Mouse (Mus musculus) embryo, embryonic 11 days (tissue): ENCODE data around the gene Lrrk1.

ENCODE experiments used
- DNase-seq: peaks from one replicate; pipeline ENCODE4 v3.0.0-alpha.2; 2015

Lrrk1 gene

GRCm38 (mm10) chr7:66387813-66388521 lies at the start of gene Lrrk1:
Gene Lrrk1 (minus strand): TSS chr7:66388350.
- peak; percentile 83 for DNase-seq

- peak; percentile 71 for DNase-seq
These were observed 46.3 kb upstream of the Lrrk1 start for GRCm38 (mm10) chr7:66434453-66434935.

GRCm38 (mm10) chr7:66427437-66428161 lies 39.4 kb upstream of the Lrrk1 start, which contains the start of gene Aldh1a3:
Gene Aldh1a3 (minus strand): TSS chr7:66427517.
- peak; percentile 73 for DNase-seq

GRCm38 (mm10) chr7:66427053-66427436 lies 38.9 kb upstream of the Lrrk1 start:
- no peak for DNase-seq

GRCm38 (mm10) chr7:66421903-66422302 lies 33.8 kb upstream of the Lrrk1 start:
- no peak for DNase-seq

GRCm38 (mm10) chr7:66418981-66419380 lies 30.8 kb upstream of the Lrrk1 start:
- no peak for DNase-seq

GRCm38 (mm10) chr7:66416829-66417228 lies 28.7 kb upstream of the Lrrk1 start:
- DNase-seq, result no peak

GRCm38 (mm10) chr7:66413093-66413492 lies 24.9 kb upstream of the Lrrk1 start:
- no peak for DNase-seq

GRCm38 (mm10) chr7:66409433-66409832 lies 21.3 kb upstream of the Lrrk1 start:
- DNase-seq, result peak; percentile 66

GRCm38 (mm10) chr7:66406971-66407370 lies 18.8 kb upstream of the Lrrk1 start:
- no peak for DNase-seq

GRCm38 (mm10) chr7:66405951-66406721 lies 18.0 kb upstream of the Lrrk1 start:
- DNase-seq, result no peak

- DNase-seq, result no peak
These were observed 17.4 kb upstream of the Lrrk1 start for GRCm38 (mm10) chr7:66405541-66405940.

- no peak for DNase-seq
These were observed 16.7 kb upstream of the Lrrk1 start for GRCm38 (mm10) chr7:66404802-66405201.

GRCm38 (mm10) chr7:66404141-66404540 lies 16.0 kb upstream of the Lrrk1 start:
- no peak for DNase-seq

GRCm38 (mm10) chr7:66402876-66403275 lies 14.7 kb upstream of the Lrrk1 start:
- no peak for DNase-seq

GRCm38 (mm10) chr7:66401605-66402004 lies 13.5 kb upstream of the Lrrk1 start:
- no peak for DNase-seq

GRCm38 (mm10) chr7:66397288-66397687 lies 9.1 kb upstream of the Lrrk1 start:
- DNase-seq, result no peak

GRCm38 (mm10) chr7:66388621-66389532 lies 727 bp upstream of the Lrrk1 start:
- peak; percentile 89 for DNase-seq

- DNase-seq, result peak; percentile 47
These were observed 734 bp downstream of the Lrrk1 start for GRCm38 (mm10) chr7:66387419-66387812.

- DNase-seq, result no peak
These were observed 1.7 kb downstream of the Lrrk1 start for GRCm38 (mm10) chr7:66386411-66386810.

- no peak for DNase-seq
These were observed 2.3 kb downstream of the Lrrk1 start for GRCm38 (mm10) chr7:66385826-66386225.

- no peak for DNase-seq
These were observed 3.3 kb downstream of the Lrrk1 start for GRCm38 (mm10) chr7:66384891-66385290.
